Mouse (Mus musculus): Measurements from ENCODE around the gene Plscr3. TPM values are rescaled to one million over a fixed set of nuclear protein-coding genes. Genes with fewer than 3 reads are reported as not detected.

Gene Plscr3
- polyA plus RNA-seq, 1 experiment from 2014 or later: 85.1 TPM

GRCm38 (mm10) chr11:69837604-69837951, 8.6 kb upstream of the Plscr3 start, which contains the start of gene Nlgn2:
Gene Nlgn2 (minus strand): TSS chr11:69837784.
- H3K27ac ChIP-seq (ENCODE audit: low read length): peak within 1 kb of the TSS; percentile 84
- H3K4me3 ChIP-seq (replicated peaks; ENCODE audit: low read length): peak within 1 kb of the TSS; percentile 66
- no peaks in the 10 kb centered on the region for H3K27me3 ChIP-seq (ENCODE audit: control insufficient read depth, insufficient read depth, low read length)
- H3K36me3 ChIP-seq (ENCODE audit: control insufficient read depth, insufficient read depth, low read length): no peaks in the 10 kb centered on the region
- no peak; the same call in 1 of the 2 replicates for ATAC-seq (ENCODE audit: insufficient read depth, low FRiP score)
- H3K9ac ChIP-seq (ENCODE audit: low read length): peak within 1 kb of the TSS; percentile 86
- peaks cover 32% of the 10 kb centered on the region for H3K4me1 ChIP-seq (ENCODE audit: control insufficient read depth, insufficient read depth, low read length)
- peak within 1 kb of the TSS; percentile 89 for H3K4me2 ChIP-seq (ENCODE audit: low read depth, low read length)
- under 1% methylated on average over 30 of the region's 32 CpGs for WGBS
- H3K9me3 ChIP-seq (replicated peaks; ENCODE audit: control insufficient read depth, low read length): no peaks in the 10 kb centered on the region

- ATAC-seq (ENCODE audit: insufficient read depth, low FRiP score): peak; percentile 89
- H3K9ac ChIP-seq (ENCODE audit: low read length): peak within 1 kb of the TSS; percentile 86
- H3K36me3 ChIP-seq (ENCODE audit: control insufficient read depth, insufficient read depth, low read length): no peaks in the 10 kb centered on the region
- H3K4me1 ChIP-seq (ENCODE audit: control insufficient read depth, insufficient read depth, low read length): peaks cover 32% of the 10 kb centered on the region
- peak within 1 kb of the TSS; percentile 66 for H3K4me3 ChIP-seq (replicated peaks; ENCODE audit: low read length)
- peak within 1 kb of the TSS; percentile 89 for H3K4me2 ChIP-seq (ENCODE audit: low read depth, low read length)
- under 1% methylated on average over 34 of the region's 34 CpGs for WGBS
- H3K9me3 ChIP-seq (replicated peaks; ENCODE audit: control insufficient read depth, low read length): no peaks in the 10 kb centered on the region
- H3K27ac ChIP-seq (ENCODE audit: low read length): peak within 1 kb of the TSS; percentile 84
- no peaks in the 10 kb centered on the region for H3K27me3 ChIP-seq (ENCODE audit: control insufficient read depth, insufficient read depth, low read length)
Measured at GRCm38 (mm10) chr11:69837952-69838713, 8.0 kb upstream of the Plscr3 start, which contains the start of gene Tmem256. Gene Tmem256 (plus strand): TSS chr11:69838514.

GRCm38 (mm10) chr11:69838714-69839104, 7.5 kb upstream of the Plscr3 start:
- Histone ChIP-seq H3K4me2 (ENCODE audit: low read depth, low read length) (peak overlapping the region; percentile 89), H3K4me1 (ENCODE audit: control insufficient read depth, insufficient read depth, low read length) (peaks cover 29% of the 10 kb centered on the region), H3K4me3 (replicated peaks; ENCODE audit: low read length) (peak overlapping the region; percentile 66), H3K9ac (ENCODE audit: low read length) (peak overlapping the region; percentile 82), H3K36me3 (ENCODE audit: control insufficient read depth, insufficient read depth, low read length) (no peaks in the 10 kb centered on the region), H3K27me3 (ENCODE audit: control insufficient read depth, insufficient read depth, low read length) (no peaks in the 10 kb centered on the region), H3K9me3 (replicated peaks; ENCODE audit: control insufficient read depth, low read length) (no peaks in the 10 kb centered on the region), H3K27ac (ENCODE audit: low read length) (peak overlapping the region; percentile 84)
- under 1% methylated on average over 7 of the region's 7 CpGs for WGBS
- no peak for ATAC-seq (ENCODE audit: insufficient read depth, low FRiP score)

GRCm38 (mm10) chr11:69846738-69847688, 837 bp downstream of the Plscr3 start:
- Histone ChIP-seq H3K27ac (ENCODE audit: low read length) (peak overlapping the region; percentile 95), H3K4me2 (ENCODE audit: low read depth, low read length) (peak overlapping the region; percentile 84), H3K9ac (ENCODE audit: low read length) (peak overlapping the region; percentile 83), H3K27me3 (ENCODE audit: control insufficient read depth, insufficient read depth, low read length) (no peaks in the 10 kb centered on the region), H3K4me3 (replicated peaks; ENCODE audit: low read length) (peak overlapping the region; percentile 64), H3K36me3 (ENCODE audit: control insufficient read depth, insufficient read depth, low read length) (0 out of 2 replicates have a peak, but pooled peaks cover 9% of the 10 kb centered on the region), H3K9me3 (replicated peaks; ENCODE audit: control insufficient read depth, low read length) (no peaks in the 10 kb centered on the region), H3K4me1 (ENCODE audit: control insufficient read depth, insufficient read depth, low read length) (peaks cover 16% of the 10 kb centered on the region)
- WGBS: 8% methylated on average over 37 of the region's 37 CpGs
- peak; percentile 63 for ATAC-seq (ENCODE audit: insufficient read depth, low FRiP score)

GRCm38 (mm10) chr11:69848021-69848420, 1.8 kb downstream of the Plscr3 start:
- no peak overlapping the region for H3K27ac ChIP-seq (ENCODE audit: low read length)
- no peak for ATAC-seq (ENCODE audit: insufficient read depth, low FRiP score)
- H3K4me2 ChIP-seq (ENCODE audit: low read depth, low read length): peak overlapping the region; percentile 84
- no peaks in the 10 kb centered on the region for H3K27me3 ChIP-seq (ENCODE audit: control insufficient read depth, insufficient read depth, low read length)
- WGBS: 90% methylated on average over 6 of the region's 6 CpGs
- H3K9me3 ChIP-seq (replicated peaks; ENCODE audit: control insufficient read depth, low read length): no peaks in the 10 kb centered on the region
- peak overlapping the region; percentile 64; the same call in 1 of the 2 replicates for H3K4me3 ChIP-seq (replicated peaks; ENCODE audit: low read length)
- H3K4me1 ChIP-seq (ENCODE audit: control insufficient read depth, insufficient read depth, low read length): peaks cover 16% of the 10 kb centered on the region
- 0 out of 2 replicates have a peak, but pooled peaks cover 9% of the 10 kb centered on the region for H3K36me3 ChIP-seq (ENCODE audit: control insufficient read depth, insufficient read depth, low read length)
- H3K9ac ChIP-seq (ENCODE audit: low read length): no peak overlapping the region; the same call in 1 of the 2 replicates

- H3K9ac ChIP-seq (ENCODE audit: low read length): no peak overlapping the region
- peak overlapping the region; percentile 36; the same call in 1 of the 2 replicates for H3K27ac ChIP-seq (ENCODE audit: low read length)
- 0 out of 2 replicates have a peak, but pooled peaks cover 9% of the 10 kb centered on the region for H3K36me3 ChIP-seq (ENCODE audit: control insufficient read depth, insufficient read depth, low read length)
- no peaks in the 10 kb centered on the region for H3K9me3 ChIP-seq (replicated peaks; ENCODE audit: control insufficient read depth, low read length)
- no peak overlapping the region for H3K4me2 ChIP-seq (ENCODE audit: low read depth, low read length)
- H3K4me1 ChIP-seq (ENCODE audit: control insufficient read depth, insufficient read depth, low read length): peaks cover 16% of the 10 kb centered on the region
- ATAC-seq (ENCODE audit: insufficient read depth, low FRiP score): no peak
- H3K27me3 ChIP-seq (ENCODE audit: control insufficient read depth, insufficient read depth, low read length): no peaks in the 10 kb centered on the region
- 79% methylated on average over 9 of the region's 9 CpGs for whole genome bisulfite sequencing
- no peak overlapping the region for H3K4me3 ChIP-seq (replicated peaks; ENCODE audit: low read length)
Measured at GRCm38 (mm10) chr11:69849128-69849527, 3.0 kb downstream of the Plscr3 start.

GRCm38 (mm10) chr11:69849884-69850283, 3.7 kb downstream of the Plscr3 start:
- ATAC-seq (ENCODE audit: insufficient read depth, low FRiP score): no peak
- 0 out of 2 replicates have a peak, but pooled peaks cover 9% of the 10 kb centered on the region for H3K36me3 ChIP-seq (ENCODE audit: control insufficient read depth, insufficient read depth, low read length)
- H3K4me1 ChIP-seq (ENCODE audit: control insufficient read depth, insufficient read depth, low read length): peaks cover 16% of the 10 kb centered on the region
- no peak overlapping the region for H3K4me2 ChIP-seq (ENCODE audit: low read depth, low read length)
- no peaks in the 10 kb centered on the region for H3K9me3 ChIP-seq (replicated peaks; ENCODE audit: control insufficient read depth, low read length)
- no peak overlapping the region; the same call in 1 of the 2 replicates for H3K27ac ChIP-seq (ENCODE audit: low read length)
- 94% methylated on average over 15 of the region's 15 CpGs for WGBS
- no peaks in the 10 kb centered on the region for H3K27me3 ChIP-seq (ENCODE audit: control insufficient read depth, insufficient read depth, low read length)
- H3K4me3 ChIP-seq (replicated peaks; ENCODE audit: low read length): no peak overlapping the region
- H3K9ac ChIP-seq (ENCODE audit: low read length): no peak overlapping the region

GRCm38 (mm10) chr11:69850754-69851153, 4.6 kb downstream of the Plscr3 start:
- Histone ChIP-seq H3K4me1 (ENCODE audit: control insufficient read depth, insufficient read depth, low read length) (peaks cover 10% of the 10 kb centered on the region), H3K27ac (ENCODE audit: low read length) (no peak overlapping the region), H3K4me2 (ENCODE audit: low read depth, low read length) (no peak overlapping the region), H3K4me3 (replicated peaks; ENCODE audit: low read length) (no peak overlapping the region), H3K36me3 (ENCODE audit: control insufficient read depth, insufficient read depth, low read length) (0 out of 2 replicates have a peak, but pooled peaks cover 9% of the 10 kb centered on the region), H3K9me3 (replicated peaks; ENCODE audit: control insufficient read depth, low read length) (no peaks in the 10 kb centered on the region), H3K9ac (ENCODE audit: low read length) (no peak overlapping the region), H3K27me3 (ENCODE audit: control insufficient read depth, insufficient read depth, low read length) (no peaks in the 10 kb centered on the region)
- no peak for ATAC-seq (ENCODE audit: insufficient read depth, low FRiP score)
- 69% methylated on average over 8 of the region's 8 CpGs for WGBS

All from stomach, embryonic 16.5 days (tissue).